Mouse (Mus musculus) embryonic fibroblast, embryonic 13.5 days (primary cell): ENCODE measurements around the gene Aplp1.

ENCODE experiments used
- CTCF ChIP-seq: IDR thresholded peaks from 2 replicates; pipeline ENCODE4 v1.5.1; 2011; ENCODE audit warnings: mild to moderate bottlenecking, control low read depth, low read length, moderate library complexity, borderline replicate concordance; ENCODE audit not compliant: insufficient read depth
- POLR2A ChIP-seq: IDR thresholded peaks from 2 replicates; pipeline ENCODE4 v1.6.1; 2011; ENCODE audit warnings: low read depth, mild to moderate bottlenecking, control low read depth, low read length, moderate library complexity

- TF ChIP-seq POLR2A, result no peak
- TF ChIP-seq CTCF, result no peak
Measured at GRCm38 (mm10) chr7:30422560-30422959, 22.8 kb downstream of the Aplp1 start.
